Mouse (Mus musculus): ENCODE data around the gene Itk.

Itk gene

GRCm38 (mm10) chr11:46392890-46393289 is 3.6 kb upstream of the Itk start:
- no peak for DNase-seq (ENCODE audit: low spot score)

- DNase-seq (ENCODE audit: low spot score) = no peak
Observed at GRCm38 (mm10) chr11:46390621-46391020, 1.3 kb upstream of the Itk start.

GRCm38 (mm10) chr11:46388438-46388837 is 877 bp downstream of the Itk start:
- no peak for DNase-seq (ENCODE audit: low spot score)

GRCm38 (mm10) chr11:46387061-46387460 is 2.3 kb downstream of the Itk start:
- no peak for DNase-seq (ENCODE audit: low spot score)

GRCm38 (mm10) chr11:46386556-46386955 is 2.8 kb downstream of the Itk start:
- no peak for DNase-seq (ENCODE audit: low spot score)

- DNase-seq (ENCODE audit: low spot score) = no peak
Observed at GRCm38 (mm10) chr11:46384925-46385324, 4.4 kb downstream of the Itk start.

GRCm38 (mm10) chr11:46382466-46382865 is 6.8 kb downstream of the Itk start:
- no peak for DNase-seq (ENCODE audit: low spot score)

GRCm38 (mm10) chr11:46380097-46380675 is 9.1 kb downstream of the Itk start:
- DNase-seq (ENCODE audit: low spot score) = no peak

GRCm38 (mm10) chr11:46377819-46378782 is 11.2 kb downstream of the Itk start:
- DNase-seq (ENCODE audit: low spot score) = no peak

- no peak for DNase-seq (ENCODE audit: low spot score)
Observed at GRCm38 (mm10) chr11:46377316-46377715, 12.0 kb downstream of the Itk start.

GRCm38 (mm10) chr11:46375015-46375414 is 14.3 kb downstream of the Itk start:
- DNase-seq (ENCODE audit: low spot score) = no peak

GRCm38 (mm10) chr11:46373071-46374030 is 16.0 kb downstream of the Itk start:
- DNase-seq (ENCODE audit: low spot score) = no peak

- no peak for DNase-seq (ENCODE audit: low spot score)
Observed at GRCm38 (mm10) chr11:46372331-46372953, 16.9 kb downstream of the Itk start.

- DNase-seq (ENCODE audit: low spot score) = no peak
Observed at GRCm38 (mm10) chr11:46371250-46371649, 18.1 kb downstream of the Itk start.

GRCm38 (mm10) chr11:46370457-46370856 is 18.9 kb downstream of the Itk start:
- DNase-seq (ENCODE audit: low spot score) = no peak

- no peak for DNase-seq (ENCODE audit: low spot score)
Observed at GRCm38 (mm10) chr11:46366357-46366756, 23.0 kb downstream of the Itk start.

- no peak for DNase-seq (ENCODE audit: low spot score)
Observed at GRCm38 (mm10) chr11:46365744-46366143, 23.6 kb downstream of the Itk start.

GRCm38 (mm10) chr11:46363864-46364263 is 25.5 kb downstream of the Itk start:
- no peak for DNase-seq (ENCODE audit: low spot score)

GRCm38 (mm10) chr11:46362061-46363022 is 27.0 kb downstream of the Itk start:
- DNase-seq (ENCODE audit: low spot score) = no peak

- no peak for DNase-seq (ENCODE audit: low spot score)
Observed at GRCm38 (mm10) chr11:46360991-46361665, 28.2 kb downstream of the Itk start.

Data from urinary bladder, postnatal 14 days (tissue).